Mouse (Mus musculus): ENCODE measurements at regions not wholly inside any gene's neighbourhood (a gene's known extent, or its start where the extent isn't known, plus 50 kb on each side); places are given as distances from the start of the nearest gene placed in this dataset.
A peak's percentile ranks its signal among the peaks of the same experiment; 100 is the strongest.

DNA sequence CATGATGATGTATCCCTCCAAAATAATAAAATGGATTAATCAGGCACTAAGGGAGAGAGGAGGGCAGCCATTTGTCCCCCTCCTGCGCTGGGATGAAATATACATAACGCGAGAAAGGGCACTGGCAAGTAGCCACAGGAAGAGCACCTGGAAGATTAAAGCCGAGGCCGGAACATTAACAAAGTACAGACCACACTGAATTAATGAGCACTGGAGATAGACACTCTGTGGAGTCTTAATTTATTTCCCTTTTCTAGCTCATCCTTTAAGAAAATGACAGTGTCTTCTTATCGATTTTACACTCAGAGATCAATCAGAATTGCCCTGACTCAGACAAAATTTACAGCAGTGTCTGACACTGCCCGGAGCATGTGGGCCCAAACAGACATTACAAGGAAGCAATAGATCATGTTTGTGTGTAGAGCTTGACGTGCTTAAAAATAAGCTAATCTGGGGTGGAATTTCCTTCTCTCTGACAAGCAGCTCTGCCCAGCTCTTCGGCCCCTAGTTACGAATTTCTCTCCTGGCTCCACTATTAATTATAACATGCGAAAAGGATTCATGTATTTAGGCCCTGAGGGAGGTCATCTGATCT, 143.0 kb upstream of the Sp8 start:
- no peak overlapping the region for H3K4me3 ChIP-seq
- no peaks in the 10 kb centered on the region for H3K36me3 ChIP-seq
- no peak for ATAC-seq (ENCODE audit: low FRiP score, low read depth)
- 64% methylated on average over 11 of the region's 11 CpGs for WGBS
- no peak overlapping the region for H3K27ac ChIP-seq (replicated peaks)
- H3K27me3 ChIP-seq: no peaks in the 10 kb centered on the region
- no peaks in the 10 kb centered on the region for H3K9me3 ChIP-seq
- no peak overlapping the region for H3K4me2 ChIP-seq (replicated peaks)
- no peak overlapping the region for H3K9ac ChIP-seq (replicated peaks)
- peaks cover 6% of the 10 kb centered on the region; the same call in 1 of the 2 replicates for H3K4me1 ChIP-seq

DNA sequence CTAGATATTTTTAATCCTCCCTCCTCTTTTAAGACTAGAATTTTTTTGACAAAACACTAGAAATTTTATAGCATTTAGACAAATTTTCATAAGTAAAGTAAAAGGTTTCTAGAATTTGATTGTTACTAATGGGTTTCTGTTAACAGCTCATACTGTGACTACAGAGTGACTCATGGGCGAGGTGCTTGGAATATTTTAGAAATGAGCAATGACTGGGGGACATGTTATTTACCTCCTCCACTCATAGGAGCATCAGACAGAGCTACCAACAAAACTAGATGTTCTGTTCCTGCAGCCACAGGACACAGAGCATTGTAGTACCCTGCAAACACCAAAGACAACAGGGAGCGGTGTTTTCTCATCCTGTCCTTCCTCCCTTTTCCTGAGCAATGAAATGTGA, 144.3 kb upstream of the Sp8 start:
- H3K4me3 ChIP-seq: no peak overlapping the region
- no peak for ATAC-seq (ENCODE audit: low FRiP score, low read depth)
- no peak overlapping the region for H3K27ac ChIP-seq (replicated peaks)
- no peak overlapping the region for H3K4me2 ChIP-seq (replicated peaks)
- WGBS: 85% methylated on average over 2 of the region's 2 CpGs
- peaks cover 6% of the 10 kb centered on the region; the same call in 1 of the 2 replicates for H3K4me1 ChIP-seq
- no peak overlapping the region for H3K9ac ChIP-seq (replicated peaks)
- no peaks in the 10 kb centered on the region for H3K9me3 ChIP-seq
- H3K27me3 ChIP-seq: no peaks in the 10 kb centered on the region
- no peaks in the 10 kb centered on the region for H3K36me3 ChIP-seq

DNA sequence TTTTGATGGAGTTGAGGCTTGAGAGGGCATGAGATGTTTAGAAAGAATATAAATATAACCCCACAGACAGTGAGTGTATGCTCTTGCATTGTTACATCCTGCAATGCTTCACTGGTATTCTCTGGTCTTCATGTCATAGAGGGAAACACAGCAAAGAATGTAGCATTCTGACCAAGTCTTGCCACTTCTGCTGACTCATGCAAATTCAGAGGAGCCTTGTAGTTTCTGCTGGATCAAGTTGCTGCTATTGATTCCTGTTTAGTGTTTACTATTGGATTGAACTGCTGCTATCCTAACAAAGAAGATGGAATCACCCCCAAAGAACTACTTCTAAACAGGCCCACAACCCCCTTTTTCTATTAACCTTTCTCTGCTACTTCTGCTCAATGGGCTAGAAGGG, 148.0 kb upstream of the Sp8 start:
- H3K27me3 ChIP-seq: no peaks in the 10 kb centered on the region
- no peak for ATAC-seq (ENCODE audit: low FRiP score, low read depth)
- no peak overlapping the region for H3K27ac ChIP-seq (replicated peaks)
- H3K9me3 ChIP-seq: no peaks in the 10 kb centered on the region
- no peak overlapping the region for H3K9ac ChIP-seq (replicated peaks)
- no peaks in the 10 kb centered on the region for H3K4me1 ChIP-seq
- no peaks in the 10 kb centered on the region for H3K36me3 ChIP-seq
- no peak overlapping the region for H3K4me3 ChIP-seq
- no peak overlapping the region for H3K4me2 ChIP-seq (replicated peaks)

DNA sequence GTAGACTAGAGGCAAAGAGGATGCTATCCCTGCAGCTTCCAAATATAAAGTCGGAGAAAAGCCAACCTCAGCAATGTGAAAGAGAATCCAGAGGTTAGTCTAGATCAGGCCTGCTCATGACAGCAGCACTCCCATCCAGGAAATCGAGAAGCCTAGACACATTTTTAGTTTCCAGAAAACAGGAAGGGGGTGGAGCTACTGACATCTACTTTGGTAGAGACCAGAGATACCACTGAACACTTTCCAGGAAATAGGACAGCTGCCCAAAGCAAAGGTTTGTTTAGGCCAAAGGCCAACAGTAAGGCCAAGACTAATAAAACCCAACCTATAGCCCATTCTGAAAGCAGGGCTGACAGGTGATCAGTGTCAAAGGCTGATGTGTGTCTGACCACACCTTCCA, 151.4 kb upstream of the Sp8 start:
- 83% methylated on average over 2 of the region's 2 CpGs for WGBS
- H3K9me3 ChIP-seq: no peaks in the 10 kb centered on the region
- no peaks in the 10 kb centered on the region for H3K4me1 ChIP-seq
- no peak overlapping the region for H3K27ac ChIP-seq (replicated peaks)
- H3K4me2 ChIP-seq (replicated peaks): no peak overlapping the region
- no peak overlapping the region for H3K9ac ChIP-seq (replicated peaks)
- H3K4me3 ChIP-seq: no peak overlapping the region
- H3K36me3 ChIP-seq: no peaks in the 10 kb centered on the region
- no peaks in the 10 kb centered on the region for H3K27me3 ChIP-seq
- no peak for ATAC-seq (ENCODE audit: low FRiP score, low read depth)

DNA sequence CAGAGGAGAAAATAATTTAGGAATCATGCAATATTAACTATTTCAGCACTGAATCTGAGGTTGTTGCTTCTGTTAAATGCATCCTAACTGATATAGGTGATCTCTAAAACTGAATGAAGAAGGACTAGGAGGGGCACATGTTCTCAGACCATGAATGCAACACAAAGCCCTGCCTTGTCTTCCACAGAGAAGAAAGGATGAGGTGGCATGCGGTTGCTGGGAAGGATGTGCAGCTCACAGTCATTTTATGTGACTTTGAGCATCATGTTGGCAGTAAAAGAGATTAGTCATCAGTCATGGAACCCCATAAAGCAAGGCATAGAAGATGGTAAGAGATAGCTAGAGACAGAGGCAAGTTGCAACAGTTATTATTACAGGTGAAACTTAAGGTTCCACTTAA, 163.2 kb upstream of the Sp8 start:
- no peak for ATAC-seq (ENCODE audit: low FRiP score, low read depth)

DNA sequence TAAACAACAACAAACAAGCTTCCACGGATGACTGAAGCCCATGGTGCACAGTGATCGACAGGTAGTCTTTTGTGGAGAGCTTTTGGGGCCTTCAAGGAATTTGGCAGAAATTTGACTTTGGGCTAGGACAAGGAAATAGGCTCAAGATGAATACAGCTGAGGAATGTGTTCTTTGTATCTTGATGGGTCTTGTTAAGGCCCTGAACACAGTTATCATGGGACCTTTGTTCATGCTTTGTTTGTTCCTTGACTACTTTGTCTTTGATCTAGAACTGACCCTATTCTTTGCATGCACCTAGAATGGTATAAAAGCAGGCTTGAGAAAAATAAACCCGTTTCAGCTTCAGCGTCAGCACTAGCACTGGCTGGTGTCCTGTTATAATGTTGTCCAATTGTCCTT, 168.1 kb upstream of the Sp8 start:
- H3K27ac ChIP-seq (replicated peaks): no peak overlapping the region
- no peaks in the 10 kb centered on the region; the same call in 1 of the 2 replicates for H3K9me3 ChIP-seq
- H3K27me3 ChIP-seq: no peaks in the 10 kb centered on the region
- WGBS: 86% methylated on average over 4 of the region's 4 CpGs
- H3K4me3 ChIP-seq: no peak overlapping the region
- H3K36me3 ChIP-seq: no peaks in the 10 kb centered on the region
- no peak for ATAC-seq (ENCODE audit: low FRiP score, low read depth)
- H3K4me1 ChIP-seq: no peaks in the 10 kb centered on the region
- H3K4me2 ChIP-seq (replicated peaks): no peak overlapping the region
- H3K9ac ChIP-seq (replicated peaks): no peak overlapping the region

More for the DNA sequence above, 163.2 kb upstream of the Sp8 start:
- no peak overlapping the region for H3K9ac ChIP-seq (replicated peaks)
- no peaks in the 10 kb centered on the region for H3K4me1 ChIP-seq
- no peak overlapping the region for H3K4me3 ChIP-seq
- H3K4me2 ChIP-seq (replicated peaks): no peak overlapping the region
- 97% methylated on average over 1 of the region's 1 CpGs for WGBS
- no peaks in the 10 kb centered on the region for H3K27me3 ChIP-seq
- no peaks in the 10 kb centered on the region; the same call in 1 of the 2 replicates for H3K9me3 ChIP-seq
- no peaks in the 10 kb centered on the region for H3K36me3 ChIP-seq
- H3K27ac ChIP-seq (replicated peaks): no peak overlapping the region

DNA sequence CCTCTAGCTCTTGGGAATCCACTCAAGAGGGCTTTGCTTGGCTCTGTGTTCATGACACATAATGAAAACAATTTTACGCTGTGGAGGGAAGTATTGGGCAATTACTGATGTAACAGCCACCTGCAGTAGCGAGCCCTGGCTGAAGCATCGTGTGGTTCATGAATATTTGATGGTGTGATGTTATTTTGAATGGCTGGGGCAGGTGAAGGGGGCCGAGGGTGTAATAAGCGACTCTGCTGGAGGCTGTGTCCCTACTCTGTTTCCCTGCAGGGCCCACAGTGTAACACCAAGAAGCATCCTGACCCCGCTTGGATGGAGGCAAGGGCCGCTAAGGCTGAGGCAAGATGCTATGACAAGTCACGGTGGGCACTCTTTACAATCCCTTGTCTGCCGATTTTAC, 184.6 kb upstream of the Sp8 start:
- Histone ChIP-seq H3K4me2 (replicated peaks) (peak overlapping the region; percentile 32), H3K4me1 (peaks cover 34% of the 10 kb centered on the region), H3K9ac (replicated peaks) (no peak overlapping the region), H3K27ac (replicated peaks) (no peak overlapping the region), H3K9me3 (no peaks in the 10 kb centered on the region), H3K4me3 (0 out of 2 replicates have a peak overlapping the region, but pooled peaks have one; percentile 7), H3K27me3 (peaks cover 52% of the 10 kb centered on the region), H3K36me3 (no peaks in the 10 kb centered on the region)
- peak; percentile 81 for ATAC-seq (ENCODE audit: low FRiP score, low read depth)
- WGBS: 4% methylated on average over 9 of the region's 9 CpGs

DNA sequence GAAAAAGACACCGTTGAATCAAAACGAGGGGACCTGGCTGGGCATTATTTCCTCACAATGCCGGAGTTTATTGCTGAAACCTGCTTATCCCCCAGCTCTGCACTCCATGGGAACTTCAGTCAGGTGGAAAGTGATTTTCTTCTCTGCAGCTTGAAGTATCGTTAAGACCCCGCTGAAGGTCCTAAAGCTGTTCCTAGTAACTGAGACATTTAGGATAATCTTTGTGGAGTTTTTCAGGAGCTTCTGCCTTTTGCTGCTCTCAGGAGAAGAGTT, 185.0 kb upstream of the Sp8 start:
- H3K36me3 ChIP-seq: no peaks in the 10 kb centered on the region
- no peak overlapping the region for H3K27ac ChIP-seq (replicated peaks)
- ATAC-seq (ENCODE audit: low FRiP score, low read depth): peak; percentile 42
- WGBS: 1% methylated on average over 5 of the region's 5 CpGs
- H3K9me3 ChIP-seq: no peaks in the 10 kb centered on the region
- no peak overlapping the region for H3K9ac ChIP-seq (replicated peaks)
- peaks cover 34% of the 10 kb centered on the region for H3K4me1 ChIP-seq
- peak overlapping the region; percentile 32 for H3K4me2 ChIP-seq (replicated peaks)
- H3K4me3 ChIP-seq: no peak overlapping the region
- H3K27me3 ChIP-seq: peaks cover 52% of the 10 kb centered on the region

DNA sequence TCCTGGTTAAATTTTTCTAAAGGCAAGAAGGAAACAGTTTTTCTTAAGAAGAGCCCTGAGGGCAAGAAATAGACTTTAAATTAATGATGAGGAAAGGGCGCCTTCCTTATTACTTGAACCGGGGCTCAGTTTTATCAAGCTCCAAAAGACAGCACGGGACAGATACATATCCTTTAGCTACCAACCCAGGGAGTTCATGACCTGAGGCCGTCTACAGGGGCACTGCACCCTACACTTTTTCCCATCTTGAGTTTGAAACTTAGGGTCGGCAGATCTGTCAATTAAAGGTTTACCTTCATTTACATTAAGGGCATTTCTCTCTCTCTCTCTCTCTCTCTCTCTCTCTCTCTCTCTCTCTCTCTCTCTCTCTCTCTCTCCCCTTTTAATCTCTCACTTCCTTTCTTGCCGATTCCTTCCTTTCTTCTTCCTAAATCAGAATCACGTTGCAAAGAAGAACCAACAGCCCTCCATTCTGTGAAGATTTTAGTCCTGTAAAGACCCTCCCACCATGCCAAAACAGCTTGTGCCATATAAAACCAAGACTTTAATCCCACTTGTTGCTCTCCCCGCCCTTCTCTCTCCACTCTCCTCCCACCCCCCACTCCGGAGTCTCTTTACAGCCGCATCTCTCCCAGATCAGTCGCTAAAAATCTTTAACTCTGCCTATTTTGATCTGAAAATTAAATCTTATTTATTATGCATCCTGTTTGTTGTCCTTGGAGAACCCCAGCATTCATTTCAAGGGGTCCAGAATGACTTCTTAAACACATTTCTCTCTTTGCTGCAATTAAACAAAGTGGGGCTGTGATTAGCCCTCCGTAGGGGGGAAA, 185.5 kb upstream of the Sp8 start:
- 3% methylated on average over 12 of the region's 12 CpGs for WGBS
- Histone ChIP-seq H3K4me1 (peaks cover 34% of the 10 kb centered on the region), H3K9ac (replicated peaks) (no peak overlapping the region), H3K36me3 (no peaks in the 10 kb centered on the region), H3K4me2 (replicated peaks) (peak overlapping the region; percentile 32), H3K4me3 (no peak overlapping the region), H3K27ac (replicated peaks) (no peak overlapping the region), H3K27me3 (peaks cover 53% of the 10 kb centered on the region), H3K9me3 (no peaks in the 10 kb centered on the region)
- ATAC-seq (ENCODE audit: low FRiP score, low read depth): 0 out of 2 replicates have a peak, but pooled peaks have one; percentile 17

DNA sequence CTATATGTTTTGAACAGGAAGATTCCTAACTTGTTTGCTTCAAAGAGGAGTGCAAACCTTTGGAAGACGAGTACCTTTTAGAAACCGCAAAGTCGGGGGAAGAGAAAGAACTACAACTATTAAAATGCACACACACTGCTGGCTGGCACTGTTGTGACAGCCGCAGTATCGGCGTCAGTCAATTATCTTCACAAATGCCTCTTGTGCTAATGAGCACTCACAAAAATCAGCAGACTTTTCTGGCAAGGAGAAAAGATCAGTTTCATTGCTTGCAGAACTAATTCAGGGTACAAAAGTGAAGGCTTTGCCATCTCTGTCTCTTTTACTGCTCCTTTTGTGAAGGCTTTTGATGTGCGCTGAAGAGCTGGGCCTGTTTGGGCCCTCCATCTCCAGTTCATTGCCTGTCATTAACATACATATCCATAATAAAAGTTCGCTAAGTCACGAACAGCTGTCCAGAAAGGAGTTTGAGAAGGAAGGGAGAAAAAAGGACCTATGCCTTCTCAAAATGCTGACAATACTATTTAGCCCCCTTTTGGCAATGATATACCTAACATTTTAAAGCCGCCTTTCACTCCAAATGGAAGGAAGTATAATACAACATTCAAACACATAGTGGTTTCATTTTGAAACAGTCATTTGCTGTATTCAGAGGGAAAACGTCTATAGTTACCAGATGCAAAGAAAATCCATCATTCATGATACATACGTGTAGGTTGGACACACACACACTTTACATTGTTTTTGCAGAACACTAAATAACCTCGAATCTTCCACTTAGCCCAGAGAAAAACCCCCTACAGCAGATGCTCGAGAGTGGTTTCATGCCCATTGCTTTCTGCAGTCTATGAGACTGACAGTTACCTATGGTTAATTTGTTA, 186.6 kb upstream of the Sp8 start:
- Histone ChIP-seq H3K9me3 (no peaks in the 10 kb centered on the region), H3K36me3 (no peaks in the 10 kb centered on the region), H3K27ac (replicated peaks) (no peak overlapping the region), H3K4me3 (no peak overlapping the region), H3K27me3 (peaks cover 60% of the 10 kb centered on the region), H3K4me2 (replicated peaks) (peak overlapping the region; percentile 28), H3K4me1 (peaks cover 34% of the 10 kb centered on the region), H3K9ac (replicated peaks) (no peak overlapping the region)
- ATAC-seq (ENCODE audit: low FRiP score, low read depth): peak; percentile 79
- WGBS: 13% methylated on average over 14 of the region's 14 CpGs

DNA sequence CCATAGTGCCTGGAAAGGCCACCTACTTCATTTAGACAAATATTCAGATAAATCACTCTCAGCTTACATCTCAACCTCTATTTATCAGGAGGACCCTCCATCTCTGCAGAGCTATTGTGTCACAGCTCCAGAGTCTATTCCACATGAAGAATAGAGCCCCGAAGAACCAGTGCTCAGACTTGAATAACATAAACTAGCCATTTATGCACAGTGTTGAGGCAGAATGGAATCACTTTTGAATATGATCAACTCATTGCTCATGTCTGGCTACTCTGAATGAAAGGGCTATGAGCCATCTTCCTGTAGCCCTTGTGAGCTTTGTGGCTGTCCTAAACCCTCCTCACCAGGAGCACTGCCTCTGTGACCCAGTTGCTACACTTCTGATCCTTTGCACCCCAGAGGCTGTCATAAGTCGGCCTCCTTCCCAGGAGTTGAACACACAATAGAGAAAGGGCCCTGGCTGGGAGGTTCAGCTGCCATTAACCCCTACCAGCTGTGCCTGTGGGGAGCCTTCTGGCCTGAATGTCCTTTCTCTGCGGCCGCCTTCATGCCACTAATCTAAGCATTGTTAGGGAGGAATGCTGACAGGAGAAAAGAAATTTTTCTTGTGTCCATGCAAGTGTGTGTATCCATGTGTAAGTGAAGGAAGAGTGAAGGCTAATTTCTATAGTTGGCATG, 195.5 kb upstream of the Sp8 start:
- Histone ChIP-seq H3K27me3 (peaks cover 65% of the 10 kb centered on the region), H3K36me3 (no peaks in the 10 kb centered on the region), H3K4me1 (peaks cover 32% of the 10 kb centered on the region), H3K9me3 (no peaks in the 10 kb centered on the region), H3K4me3 (no peak overlapping the region), H3K27ac (replicated peaks) (no peak overlapping the region), H3K9ac (replicated peaks) (no peak overlapping the region), H3K4me2 (replicated peaks) (no peak overlapping the region)
- ATAC-seq (ENCODE audit: low FRiP score, low read depth): peak; percentile 88
- 9% methylated on average over 4 of the region's 4 CpGs for WGBS
